Mouse (Mus musculus) liver, adult (tissue): ENCODE data around the gene Robo4.
A peak's percentile ranks its signal among the peaks of the same experiment; 100 is the strongest.

Source experiments
- GATA4 ChIP-seq: IDR thresholded peaks from 2 replicates; pipeline ENCODE4 v1.6.1; 2014; ENCODE audit warnings: mild to moderate bottlenecking, low read length; ENCODE audit not compliant: insufficient replicate concordance

Robo4 gene

DNA sequence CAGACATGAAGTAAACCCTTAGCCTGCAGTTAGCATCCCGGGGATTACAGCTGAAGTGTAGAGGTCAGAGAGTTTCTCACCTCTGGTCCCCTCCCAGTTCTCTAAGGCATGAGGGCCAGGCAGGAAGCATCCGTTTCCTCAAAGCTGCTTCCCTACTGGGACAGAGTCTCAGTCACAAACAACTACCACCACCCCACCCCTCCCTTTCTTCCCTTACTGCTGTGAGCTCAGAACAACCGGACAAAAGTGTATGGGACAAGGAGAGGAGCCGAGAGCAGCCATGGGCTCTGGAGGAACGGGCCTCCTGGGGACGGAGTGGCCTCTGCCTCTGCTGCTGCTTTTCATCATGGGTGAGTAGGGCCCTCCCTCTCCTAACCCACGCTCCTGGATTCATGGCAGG is at the start of gene Robo4:
TSS of gene Robo4 (plus strand) at position 96 of the 400 bp plus-strand sequence.
- TF ChIP-seq GATA4 = no peak

GRCm38 (mm10) chr9:37354485-37354884 is 47.2 kb upstream of the Robo4 start:
- TF ChIP-seq GATA4 = no peak

- no peak for TF ChIP-seq GATA4
Observed at GRCm38 (mm10) chr9:37358713-37359330, 42.9 kb upstream of the Robo4 start.

GRCm38 (mm10) chr9:37359331-37360220 is 42.1 kb upstream of the Robo4 start:
- no peak for TF ChIP-seq GATA4

DNA sequence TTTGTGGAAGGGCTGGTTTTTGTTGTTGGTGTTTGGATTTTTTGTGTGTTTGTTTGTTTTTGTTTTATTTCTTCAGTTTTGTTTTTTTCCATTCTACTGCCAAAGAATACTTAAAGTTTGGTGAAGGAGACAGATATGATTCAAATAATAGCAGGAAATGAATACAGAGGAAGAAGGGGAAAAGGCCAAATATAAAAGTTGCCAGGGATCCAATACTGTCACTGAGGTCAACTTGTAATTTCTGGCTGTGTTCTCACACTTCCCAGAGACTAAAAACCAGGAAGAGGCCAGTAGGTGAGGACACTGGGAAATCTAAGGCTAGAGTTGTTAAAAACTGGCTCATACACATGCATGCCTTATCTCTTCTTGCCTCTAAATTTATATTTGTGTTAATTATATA is 39.6 kb upstream of the Robo4 start:
- TF ChIP-seq GATA4 = 0 out of 2 replicates have a peak, but pooled peaks have one; percentile 59

DNA sequence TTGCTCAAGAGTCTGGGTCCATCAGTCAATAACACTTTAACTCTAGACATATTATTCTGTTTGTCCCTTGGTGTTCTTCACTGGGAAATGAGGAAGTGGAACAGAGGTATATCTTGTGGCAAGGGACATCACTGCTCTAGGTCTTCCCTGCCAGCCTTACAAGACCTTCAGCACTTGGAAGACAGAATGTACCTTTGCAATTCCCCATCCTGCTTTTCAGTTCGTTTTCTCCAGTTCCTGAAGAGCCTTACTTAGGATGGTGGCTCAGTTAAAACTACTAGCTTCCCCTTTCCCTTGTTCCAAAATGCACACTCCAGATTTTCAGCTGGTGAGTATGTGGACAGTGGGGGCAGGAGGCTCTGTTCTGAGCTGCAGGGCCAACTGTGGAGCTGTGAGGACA is 38.8 kb upstream of the Robo4 start:
- no peak for TF ChIP-seq GATA4

DNA sequence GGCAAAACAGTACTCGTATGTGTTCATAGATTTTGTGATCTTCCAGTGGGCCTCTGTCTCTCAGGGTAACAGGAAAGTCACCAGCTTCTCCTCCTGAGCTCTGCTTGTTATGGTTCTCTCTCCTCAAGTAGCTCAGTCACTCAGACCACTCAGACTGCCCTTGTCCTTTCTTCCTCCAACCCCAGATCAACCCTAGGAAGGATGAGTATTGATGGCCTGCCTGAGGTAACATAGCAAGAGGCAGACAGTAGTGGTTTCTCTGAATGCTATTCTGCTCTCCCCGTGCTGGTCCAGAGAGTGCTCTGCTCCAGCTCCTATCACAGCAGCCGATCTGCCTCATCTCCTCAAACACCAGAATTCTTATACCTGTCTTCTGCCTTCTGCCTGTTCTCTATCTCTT is 38.1 kb upstream of the Robo4 start:
- TF ChIP-seq GATA4 = no peak

GRCm38 (mm10) chr9:37364392-37364791 is 37.3 kb upstream of the Robo4 start:
- no peak for TF ChIP-seq GATA4

DNA sequence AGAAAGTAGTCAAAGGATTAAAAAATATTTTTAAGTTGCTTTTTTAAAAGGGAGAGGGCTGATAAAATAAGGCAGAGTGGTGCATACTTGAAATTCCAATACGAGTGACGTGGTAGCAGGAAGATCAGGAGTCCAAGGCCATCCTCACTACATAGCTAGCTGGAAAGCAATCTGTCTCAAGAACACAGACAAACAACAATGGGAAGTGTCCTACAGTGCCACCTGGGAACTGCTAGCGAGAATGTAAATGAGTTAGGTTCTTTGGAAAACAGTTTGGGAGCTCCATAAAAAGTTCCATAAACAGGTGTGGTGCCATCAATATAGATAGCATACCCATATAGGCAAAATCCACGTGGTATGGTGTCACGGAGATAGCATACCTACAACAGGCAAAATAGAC is 36.0 kb upstream of the Robo4 start:
- no peak for TF ChIP-seq GATA4

- TF ChIP-seq GATA4 = no peak
Observed at GRCm38 (mm10) chr9:37367301-37368080, 34.2 kb upstream of the Robo4 start, which contains the start of gene Hepacam. TSS of gene Hepacam (plus strand) at chr9:37367351.

DNA sequence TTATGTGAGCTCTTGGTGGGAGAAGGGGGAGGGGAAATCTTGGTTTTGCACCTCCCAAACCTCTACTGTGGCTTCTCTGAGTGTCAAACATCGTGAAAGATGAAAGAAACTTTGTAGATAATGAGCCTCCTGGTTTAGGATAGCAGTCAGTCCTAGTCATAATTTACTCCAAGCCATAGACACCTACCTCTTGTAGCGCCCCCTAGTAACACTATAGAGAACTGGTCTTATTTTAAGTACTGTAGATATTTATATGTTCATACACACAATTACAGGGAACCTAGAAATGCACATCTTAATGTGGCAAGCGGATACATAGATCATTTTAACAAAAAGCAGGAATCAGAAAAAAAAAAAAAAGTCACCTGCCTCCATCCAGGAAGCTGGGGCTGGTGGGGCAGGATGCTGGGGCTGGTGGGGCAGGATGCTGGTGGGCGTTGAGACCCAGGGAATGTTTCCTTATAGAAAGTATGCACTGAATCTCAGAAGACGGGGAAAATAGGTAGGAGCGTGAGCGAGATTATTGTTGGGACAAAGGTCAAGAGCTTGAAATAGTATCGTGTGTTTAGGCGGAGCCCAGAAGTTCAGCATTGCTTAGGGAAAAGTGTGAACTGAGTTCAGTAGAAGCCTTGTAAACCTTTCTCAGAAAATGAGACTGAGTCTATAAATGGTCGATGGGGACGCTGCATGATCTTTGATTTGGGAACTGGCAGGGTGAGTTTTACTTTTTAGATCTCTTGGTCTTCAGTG is 33.4 kb upstream of the Robo4 start:
- TF ChIP-seq GATA4 = no peak

DNA sequence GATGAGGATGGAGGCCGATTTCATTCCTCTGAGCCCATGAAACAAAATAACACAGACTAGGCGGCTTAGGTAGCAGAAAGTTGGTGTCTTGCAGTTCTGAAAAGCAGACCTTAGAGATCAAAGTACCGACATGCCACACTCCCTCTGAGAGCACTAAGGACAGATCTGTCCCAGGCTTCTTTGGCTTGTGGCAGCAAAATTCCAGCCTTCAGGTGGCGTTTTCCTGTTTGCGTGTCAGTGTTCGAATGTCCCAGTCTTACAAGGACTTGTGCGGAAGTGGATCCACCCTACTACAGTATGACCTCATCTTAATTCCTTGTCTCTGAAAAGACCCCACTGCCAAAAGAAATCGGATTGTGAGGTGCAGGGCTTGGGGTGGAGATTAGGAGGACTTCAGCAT is 32.8 kb upstream of the Robo4 start:
- no peak for TF ChIP-seq GATA4

DNA sequence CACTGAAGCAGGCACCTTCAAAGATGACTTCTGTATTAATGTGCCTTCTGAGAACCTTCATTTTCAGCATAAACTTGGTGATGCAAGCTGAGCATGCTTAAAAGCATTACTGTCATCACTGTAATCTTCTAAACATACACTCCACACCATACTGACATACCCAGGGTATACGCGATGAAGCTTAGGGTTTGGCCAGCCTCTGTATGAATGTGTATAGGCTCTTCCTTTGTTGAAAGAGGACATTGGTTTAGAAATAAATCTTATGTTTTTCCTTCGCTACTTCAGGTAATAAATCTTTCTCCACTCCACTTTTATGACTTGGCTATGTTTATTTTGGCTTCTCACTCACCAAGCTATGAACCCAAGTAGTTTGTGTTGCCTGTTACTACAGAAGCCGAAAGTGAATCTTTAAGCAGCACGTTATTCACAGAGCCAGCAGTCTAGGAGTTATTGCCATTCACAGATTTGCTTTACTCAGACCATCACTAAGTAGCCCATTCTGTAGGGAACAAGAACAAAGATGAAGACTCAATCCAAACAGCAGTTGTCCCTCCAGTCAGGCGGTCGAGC is 30.4 kb upstream of the Robo4 start:
- TF ChIP-seq GATA4 = no peak

GRCm38 (mm10) chr9:37375718-37376117 is 26.0 kb upstream of the Robo4 start:
- no peak for TF ChIP-seq GATA4

- TF ChIP-seq GATA4 = no peak
Observed at GRCm38 (mm10) chr9:37383161-37383560, 18.5 kb upstream of the Robo4 start.
